Mouse (Mus musculus) activated CD4-positive, CD25-positive, alpha-beta regulatory T cell, adult 4 months (primary cell): ENCODE results near the gene Olfr54. TPM values are rescaled to one million over a fixed set of nuclear protein-coding genes. Genes with fewer than 3 reads are reported as not detected.

Source experiments
- polyA plus RNA-seq, 2 experiments: library from polyadenylated mRNA; unstranded; fragments of 100-300 nt; shearing (Covaris generic); gene quantifications; one replicate each; pipeline ENCODE4 v1.2.1; 2017

The Olfr54 gene
- polyA plus RNA-seq, 2 experiments from 2014 or later = 0.20 TPM; not detected in 1

Other genes starting within 250 kb of the Olfr54 start
- gene Zfp354c, start 186.5 kb upstream of the Olfr54 start, polyA plus RNA-seq = 1 to 10 TPM in 1 of 2 experiments, under 1 TPM in 1; 0.79 to 3.2 TPM
- gene Zfp879, start 172.7 kb upstream of the Olfr54 start, polyA plus RNA-seq = not detected
- not detected for gene Grm6, start 163.6 kb upstream of the Olfr54 start, polyA plus RNA-seq
- not detected for gene Zfp454, start 126.6 kb upstream of the Olfr54 start, polyA plus RNA-seq
- not detected for gene Zfp2, start 98.1 kb upstream of the Olfr54 start, polyA plus RNA-seq
- not detected for gene Zfp354b, start 82.6 kb upstream of the Olfr54 start, polyA plus RNA-seq
- not detected for gene 4933414I15Rik, start 70.5 kb upstream of the Olfr54 start, polyA plus RNA-seq
- gene Prop1, start 60.5 kb upstream of the Olfr54 start, polyA plus RNA-seq = not detected
- not detected for gene Olfr1378, start 47.7 kb upstream of the Olfr54 start, polyA plus RNA-seq
- gene Olfr1377, start 32.3 kb upstream of the Olfr54 start, polyA plus RNA-seq = not detected
- not detected for gene Olfr51, start 10.6 kb upstream of the Olfr54 start, polyA plus RNA-seq
- not detected for gene Olfr1375, start 33.9 kb downstream of the Olfr54 start, polyA plus RNA-seq
- gene Zfp354a, start 45.0 kb downstream of the Olfr54 start, polyA plus RNA-seq = not detected
- not detected for gene Gm12569, start 206.2 kb downstream of the Olfr54 start, polyA plus RNA-seq
- gene Clk4, start 247.5 kb downstream of the Olfr54 start, polyA plus RNA-seq = 100 to 1,000 TPM; 154 to 164 TPM
- not detected for gene BC049762, start 248.8 kb downstream of the Olfr54 start, polyA plus RNA-seq